Mouse (Mus musculus): ENCODE measurements at regions not wholly inside any gene's neighbourhood (a gene's known extent, or its start where the extent isn't known, plus 50 kb on each side); places are given as distances from the start of the nearest gene placed in this dataset.

DNA sequence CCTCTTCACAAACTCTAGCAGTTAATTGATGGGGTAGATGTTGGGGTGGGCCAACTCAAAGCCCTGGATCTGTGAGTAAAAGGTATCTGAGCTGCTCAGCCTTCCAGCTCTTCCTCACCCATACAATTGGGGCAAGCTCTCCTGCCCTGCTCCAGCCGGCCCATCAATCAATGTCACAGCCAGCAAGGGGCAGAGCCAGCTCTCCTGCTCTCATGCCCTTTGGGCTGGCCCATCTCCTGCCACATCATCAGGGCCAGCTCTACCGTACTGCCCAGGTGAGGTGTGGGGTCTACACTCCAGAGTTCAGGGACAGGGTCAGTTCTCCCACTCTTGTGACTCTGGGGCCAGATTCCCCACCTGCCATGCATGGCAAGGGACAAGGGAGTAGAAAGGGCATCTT lies 107.3 kb upstream of the 4930583I09Rik start:
- no peak for TF ChIP-seq CTCF (IDR thresholded peaks at IDR 0.05; ENCODE audit: low read depth, low read length)
- TF ChIP-seq POLR2A (IDR thresholded peaks at IDR 0.05; ENCODE audit: insufficient read depth, low read length) = no peak
- no peak for TF ChIP-seq EP300 (IDR thresholded peaks at IDR 0.05; ENCODE audit: insufficient read depth, low read depth, low read length)

All from ES-Bruce4 (cell line).